Mouse (Mus musculus) testis, adult 2 months (tissue): ENCODE results near the gene Gtf2h4.

Experiments used
- CTCF ChIP-seq: fragments of 200-500 bp; IDR thresholded peaks from 2 replicates; pipeline ENCODE4 v1.5.1; 2012; ENCODE audit warnings: low read depth, mild to moderate bottlenecking, inconsistent platforms, low read length, moderate library complexity; ENCODE audit not compliant: control insufficient read depth, insufficient read depth, insufficient replicate concordance
- POLR2A ChIP-seq: fragments of 200-500 bp; IDR thresholded peaks from 2 replicates; pipeline ENCODE4 v1.6.1; 2012; ENCODE audit warnings: low read depth, mild to moderate bottlenecking, inconsistent platforms, low read length, moderate library complexity; ENCODE audit not compliant: control insufficient read depth

DNA sequence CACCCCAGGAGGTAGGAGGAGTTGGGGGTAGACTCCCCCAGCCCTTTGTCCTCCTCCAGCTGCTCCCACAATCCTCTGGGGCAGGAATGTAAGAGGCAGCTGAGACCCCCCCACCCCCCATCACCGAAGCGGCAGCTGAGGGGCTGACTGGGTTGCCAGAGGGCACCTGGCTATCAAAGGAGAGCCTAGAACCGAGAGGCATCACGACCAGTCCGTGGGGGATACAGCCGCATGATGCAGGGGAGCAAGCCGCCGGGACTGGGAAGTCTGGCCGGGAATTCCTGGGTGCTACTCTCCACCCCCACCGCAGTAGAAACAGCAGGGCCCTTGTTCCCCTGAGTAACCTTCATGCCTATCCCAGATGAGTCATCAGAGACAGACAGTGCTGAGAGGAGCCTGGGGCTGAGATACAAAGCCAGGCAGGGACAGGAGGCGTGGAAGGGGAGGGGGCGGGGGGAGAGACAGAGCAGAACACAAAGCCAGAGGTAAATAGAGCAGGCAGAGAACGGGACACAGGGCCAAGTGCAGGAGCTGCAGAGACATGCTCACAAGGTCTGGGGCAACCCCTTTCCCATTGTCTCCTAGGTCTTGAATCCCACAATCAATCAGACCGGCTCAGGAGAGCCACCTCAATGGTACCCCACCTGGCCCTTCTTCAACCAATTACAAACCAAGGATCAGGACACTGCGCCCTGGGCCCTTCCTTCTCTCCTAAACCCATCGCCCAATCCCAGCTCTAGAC, 24.4 kb upstream of the Gtf2h4 start:
- TF ChIP-seq CTCF, result no peak
- no peak for TF ChIP-seq POLR2A
